Mouse (Mus musculus) heart, adult 8-10 months (tissue): ENCODE data around the gene Shoc2. TPM values are rescaled to one million over a fixed set of nuclear protein-coding genes. Genes with fewer than 3 reads are reported as not detected.
"Not testable (repeated sequence)": the region's sequence is repeated elsewhere in the genome, so short reads cannot be mapped to it uniquely, and the experiment has no call there.

Experiments
- DNase-seq: peaks from one replicate; pipeline ENCODE4 v3.0.0; 2022; ENCODE audit warnings: low spot score
- total RNA-seq, 4 experiments: library from RNA; stranded (reverse); gene quantifications; 2 replicates each; pipeline ENCODE4 v1.2.4; 2022

Shoc2 gene
- total RNA-seq, result 10 to 100 TPM; 23.1 to 27.9 (median 24.0) TPM

DNA sequence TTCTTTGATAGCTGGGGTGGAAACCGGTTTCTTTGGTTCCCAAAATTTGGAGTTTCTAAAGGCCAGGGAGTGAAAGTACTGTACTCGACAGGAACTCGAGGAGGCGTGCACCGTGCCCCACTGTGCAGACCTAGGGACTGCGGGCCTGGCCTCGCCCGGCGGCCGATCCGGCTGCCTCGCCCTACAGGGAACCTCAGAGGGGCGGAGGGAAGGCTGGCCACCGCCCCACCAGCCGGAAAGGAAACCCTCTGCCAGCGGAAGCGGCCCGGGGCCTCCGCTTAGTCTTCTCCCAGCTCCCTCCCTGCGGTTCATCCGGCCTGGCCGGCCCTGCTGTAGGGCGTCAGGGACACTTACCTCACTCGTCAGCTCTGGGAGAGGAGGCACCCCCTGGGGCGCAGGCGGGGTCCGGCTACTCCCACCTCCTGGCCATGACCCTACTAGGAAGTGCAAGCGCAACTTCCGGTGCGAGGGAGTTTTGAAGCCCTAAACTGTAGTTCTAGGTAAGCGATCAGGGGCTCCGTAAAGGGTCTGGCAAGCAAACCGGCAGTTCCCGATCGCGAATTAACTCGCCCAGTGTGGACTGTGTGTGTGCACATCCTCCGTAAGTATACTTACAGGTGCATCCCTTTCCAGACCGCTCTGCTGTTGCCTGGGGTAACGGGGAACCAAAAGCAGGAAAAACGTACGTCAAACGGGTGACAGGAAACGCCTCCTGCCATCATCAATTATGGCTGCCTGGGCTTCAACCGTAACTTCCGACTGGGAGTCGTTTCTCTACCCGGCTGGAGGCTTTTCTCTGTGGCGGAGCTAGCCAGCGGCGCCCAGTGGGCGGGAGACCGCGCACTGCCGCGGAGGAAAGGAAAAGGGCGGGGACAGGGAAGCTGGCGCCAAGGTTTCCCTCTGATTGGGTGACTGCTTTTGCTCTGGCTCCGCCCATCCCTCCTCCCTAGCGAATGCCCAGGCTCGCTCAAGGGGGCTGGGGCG is at the start of gene Shoc2, which contains the start of gene Bbip1:
TSS of gene Shoc2 (plus strand) at position 505 of the 984 bp plus-strand sequence.
TSS of gene Bbip1 (minus strand) at position 826 of the 984 bp plus-strand sequence.
- peak; percentile 98 for DNase-seq

DNA sequence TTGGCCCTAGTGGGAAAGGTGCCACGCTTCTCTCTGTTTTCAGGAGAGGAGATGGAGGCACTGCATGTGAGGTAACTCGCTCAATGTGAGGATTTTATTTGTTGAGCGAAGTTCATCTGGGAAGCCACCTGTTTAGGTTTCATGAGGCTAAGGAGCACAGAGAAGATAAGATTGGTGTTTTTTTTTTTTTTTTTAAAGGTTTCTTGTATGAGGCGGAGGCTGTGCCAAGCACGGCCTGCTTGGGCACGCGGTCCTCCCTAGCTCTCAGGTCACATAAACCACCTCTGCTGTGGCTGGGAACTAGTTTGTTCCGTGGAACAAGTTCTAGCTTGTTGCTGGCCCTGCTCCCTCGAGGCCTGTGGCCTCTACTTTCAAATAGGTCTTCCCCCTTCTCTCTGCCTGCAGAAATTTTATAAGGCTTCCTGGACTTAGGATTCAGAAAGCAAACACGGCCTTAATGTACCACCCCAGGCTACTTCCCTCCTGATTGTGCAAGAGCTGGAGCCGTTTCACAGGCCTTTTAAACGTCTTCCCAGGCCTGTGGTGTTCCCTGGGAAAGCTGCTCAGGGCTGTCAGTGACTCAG is 49.5 kb upstream of the Shoc2 start:
- no peak for DNase-seq

DNA sequence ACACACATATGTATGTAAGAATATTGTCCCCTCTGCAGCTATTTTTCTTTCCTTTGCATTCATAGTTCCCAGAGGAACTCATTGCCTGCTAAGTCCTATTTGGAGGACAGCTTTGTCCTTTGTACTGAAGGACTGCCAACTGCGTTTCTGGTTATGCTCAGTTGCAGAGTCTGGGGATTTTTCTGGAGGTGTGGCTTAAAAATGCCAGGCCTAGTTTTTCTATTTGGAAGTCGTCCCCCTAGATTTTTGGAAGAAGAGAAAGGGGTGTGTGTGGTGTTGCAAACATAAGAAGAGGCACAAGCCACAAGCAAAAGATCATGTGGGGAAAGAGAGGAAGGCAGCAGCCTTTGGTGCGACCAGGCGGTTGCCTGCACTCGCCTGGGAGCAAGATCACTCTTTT is 46.1 kb upstream of the Shoc2 start:
- no peak for DNase-seq

GRCm38 (mm10) chr19:53898498-53898897 is 45.6 kb upstream of the Shoc2 start:
- no peak for DNase-seq

- no peak for DNase-seq
Measured at GRCm38 (mm10) chr19:53898970-53899900, 44.9 kb upstream of the Shoc2 start.

GRCm38 (mm10) chr19:53899941-53900610 is 44.0 kb upstream of the Shoc2 start:
- DNase-seq, result no peak

- DNase-seq, result no peak
Measured at GRCm38 (mm10) chr19:53901931-53902738, 42.0 kb upstream of the Shoc2 start.

- DNase-seq, result peak; percentile 95
Measured at GRCm38 (mm10) chr19:53902739-53903487, 41.2 kb upstream of the Shoc2 start.

DNA sequence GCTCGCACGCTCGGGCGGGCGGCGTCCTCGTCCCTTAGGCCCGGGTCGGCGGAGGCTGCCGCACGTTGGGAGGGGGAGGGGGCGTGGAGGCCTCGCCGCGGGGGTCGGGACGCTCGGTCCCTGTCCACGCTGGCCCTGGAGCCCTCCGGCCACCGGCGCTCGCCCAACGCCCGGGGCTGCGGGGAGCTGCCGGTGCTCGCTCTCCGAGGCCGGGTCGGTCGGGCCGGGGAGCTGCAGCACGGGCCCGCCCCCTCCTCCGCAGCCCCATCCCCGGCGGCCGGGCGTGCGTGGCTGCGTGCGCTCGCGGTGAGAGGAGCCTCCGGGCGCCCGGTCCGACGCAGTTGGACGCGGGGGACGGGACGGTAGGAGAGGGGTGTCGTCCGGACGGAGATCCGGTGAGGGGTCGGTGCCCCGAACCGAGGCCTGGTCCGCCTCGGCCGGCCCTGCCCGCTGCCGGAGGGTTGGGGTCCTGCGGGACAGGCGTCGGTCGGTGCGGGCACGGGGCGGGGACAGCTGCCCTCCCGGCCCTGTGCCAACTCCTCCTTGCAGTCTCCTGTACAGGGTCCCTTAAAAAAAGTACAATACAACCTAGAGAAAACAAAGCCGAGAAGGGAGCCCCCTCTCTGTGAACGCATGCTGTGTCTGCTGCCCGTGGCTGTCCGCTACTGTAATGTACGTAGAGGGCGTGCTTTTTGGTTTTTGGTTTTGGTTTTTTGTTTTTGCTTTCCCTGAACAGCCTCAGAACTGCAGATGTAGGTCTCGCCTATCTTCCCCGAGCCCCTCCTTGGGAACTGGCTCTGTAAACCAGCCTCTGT is 40.4 kb upstream of the Shoc2 start:
- peak; percentile 63 for DNase-seq

GRCm38 (mm10) chr19:53904833-53905480 is 39.1 kb upstream of the Shoc2 start:
- DNase-seq, result no peak

DNA sequence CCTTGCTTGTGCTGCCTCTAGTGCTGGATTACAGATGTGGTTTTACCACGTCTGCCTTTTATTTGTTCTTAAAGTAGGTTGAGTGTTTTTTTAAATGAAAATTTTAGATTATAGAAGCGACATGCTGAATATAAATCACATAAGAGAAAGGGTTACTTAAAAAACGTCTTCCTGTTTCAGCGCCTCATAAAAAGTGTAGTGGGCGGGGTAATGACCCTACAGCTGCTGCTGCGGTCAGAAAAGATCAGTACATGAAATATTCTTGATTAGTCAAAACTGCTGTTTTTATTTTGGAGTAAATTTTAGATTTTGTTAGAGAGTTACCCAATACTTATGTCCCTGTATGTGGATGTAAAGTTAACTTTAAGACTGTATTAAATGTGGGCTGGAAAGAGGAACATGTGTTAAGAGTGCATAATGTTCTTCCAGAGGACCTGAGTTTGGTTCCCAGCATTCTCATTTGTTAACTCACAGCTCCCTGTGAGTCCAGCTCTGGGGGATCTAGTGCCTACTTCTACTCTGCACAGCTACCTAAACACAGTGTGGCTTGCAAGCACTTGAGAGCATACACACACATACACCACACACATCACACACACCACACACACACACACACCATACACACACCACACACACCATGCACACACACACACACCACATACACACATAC is 37.9 kb upstream of the Shoc2 start:
- DNase-seq, result no peak

DNA sequence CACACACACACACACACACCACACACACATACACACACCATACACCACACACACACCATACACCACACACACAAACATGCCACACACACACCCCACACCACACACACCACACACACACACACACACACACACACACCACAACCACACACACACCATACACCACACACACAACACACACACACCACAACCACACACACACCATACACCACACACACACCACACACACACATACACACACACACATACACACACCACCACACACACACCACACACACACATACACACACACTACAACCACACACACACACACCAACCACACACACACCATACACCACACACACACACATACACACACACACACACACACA is 37.4 kb upstream of the Shoc2 start:
- DNase-seq, result not testable (repeated sequence)

- DNase-seq, result no peak
Measured at GRCm38 (mm10) chr19:53914950-53915349, 29.2 kb upstream of the Shoc2 start.

DNA sequence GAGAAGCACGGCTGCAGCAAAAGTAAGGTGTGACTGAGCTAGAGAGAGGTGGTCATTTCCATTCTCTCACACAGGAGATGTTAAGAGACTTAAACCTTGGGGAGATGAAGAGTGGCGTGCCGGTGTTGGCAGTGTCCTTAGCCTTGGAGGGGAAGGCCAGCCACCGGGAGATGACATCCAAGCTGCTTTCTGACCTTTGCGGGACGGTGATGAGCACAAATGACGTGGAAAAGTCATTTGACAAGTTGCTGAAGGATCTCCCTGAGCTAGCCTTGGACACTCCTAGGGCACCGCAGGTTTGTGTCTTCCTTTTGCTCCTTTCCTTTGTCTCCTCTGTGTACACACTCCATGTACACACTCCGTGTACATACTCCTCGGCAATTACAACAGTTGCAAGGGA is 24.6 kb upstream of the Shoc2 start:
- no peak for DNase-seq

DNA sequence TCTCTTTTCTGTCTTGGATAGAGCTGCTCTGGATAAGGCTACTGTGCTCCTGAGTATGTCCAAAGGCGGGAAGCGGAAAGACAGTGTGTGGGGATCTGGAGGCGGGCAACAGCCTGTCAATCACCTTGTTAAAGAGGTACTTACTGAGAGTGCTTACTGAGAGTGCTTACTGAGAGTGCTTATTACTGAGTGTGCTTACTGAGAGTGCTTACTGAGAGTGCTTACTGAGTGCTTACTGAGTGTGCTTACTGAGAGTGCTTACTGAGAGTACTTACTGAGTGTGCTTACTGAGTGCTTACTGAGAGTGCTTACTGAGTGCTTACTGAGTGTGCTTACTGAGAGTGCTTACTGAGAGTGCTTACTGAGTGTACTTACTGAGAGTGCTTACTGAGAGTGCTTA is 22.1 kb upstream of the Shoc2 start:
- not testable (repeated sequence) for DNase-seq

- no peak for DNase-seq
Measured at GRCm38 (mm10) chr19:53925338-53925751, 18.8 kb upstream of the Shoc2 start.

DNA sequence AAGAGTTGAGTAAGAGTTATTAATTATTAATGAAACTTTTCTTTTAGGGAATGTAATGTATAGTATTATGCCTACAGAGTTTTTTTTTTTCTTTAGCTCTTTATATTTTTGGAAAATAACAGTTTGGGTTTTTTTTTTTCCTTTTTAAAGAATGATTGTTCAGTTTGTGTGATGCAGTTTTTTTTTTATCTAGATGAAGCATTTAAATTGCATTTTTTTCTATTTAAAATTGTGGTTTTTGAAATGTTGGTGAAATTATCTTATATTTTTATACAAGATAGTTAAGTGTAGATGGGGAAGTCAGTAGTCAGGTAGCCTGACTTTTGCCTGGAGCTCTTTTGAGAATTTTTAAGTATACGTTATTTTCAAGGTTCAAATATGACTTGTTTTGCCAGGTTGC is 17.4 kb upstream of the Shoc2 start:
- no peak for DNase-seq

DNA sequence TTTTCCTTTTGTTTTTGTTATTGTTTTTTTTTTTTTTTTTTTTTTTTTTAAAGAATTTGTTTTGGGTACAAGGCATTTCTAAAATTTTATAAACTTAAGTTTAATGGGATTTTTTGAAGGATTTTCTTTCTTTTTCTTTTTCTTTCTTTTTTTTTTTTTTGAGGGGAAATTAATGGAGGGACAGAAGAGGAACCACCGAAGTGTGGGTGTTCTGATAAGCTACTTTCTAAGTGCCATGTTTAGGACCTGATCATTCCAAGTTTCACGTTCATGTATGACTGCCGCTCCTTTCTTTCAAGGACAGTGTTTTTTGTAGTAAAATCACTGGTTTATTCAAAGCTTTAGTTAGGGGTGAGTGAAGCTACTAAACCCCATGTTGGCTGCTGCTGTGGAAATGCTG is 14.9 kb upstream of the Shoc2 start:
- no peak for DNase-seq
